Mouse (Mus musculus): ENCODE measurements around the gene Msantd2. TPM values are rescaled to one million over a fixed set of nuclear protein-coding genes. Genes with fewer than 3 reads are reported as not detected.

Msantd2 gene
- polyA plus RNA-seq, 1 experiment from 2014 or later = 27.9 TPM

GRCm38 (mm10) chr9:37461571-37461970 lies 27.5 kb upstream of the Msantd2 start:
- Histone ChIP-seq H3K27me3 (0 out of 2 replicates have a peak, but pooled peaks cover 6% of the 10 kb centered on the region), H3K4me1 (replicated peaks) (peaks cover 41% of the 10 kb centered on the region)
- 7% methylated on average over 3 of the region's 3 CpGs for WGBS

GRCm38 (mm10) chr9:37462764-37463163 lies 26.4 kb upstream of the Msantd2 start:
- 11% methylated on average over 7 of the region's 7 CpGs for WGBS
- Histone ChIP-seq H3K27ac (replicated peaks) (no peak overlapping the region), H3K27me3 (0 out of 2 replicates have a peak, but pooled peaks cover 6% of the 10 kb centered on the region), H3K4me2 (peak overlapping the region; percentile 28; the same call in 1 of the 2 replicates), H3K9me3 (no peaks in the 10 kb centered on the region), H3K9ac (no peak overlapping the region), H3K36me3 (no peaks in the 10 kb centered on the region), H3K4me1 (replicated peaks) (peaks cover 35% of the 10 kb centered on the region), H3K4me3 (no peak overlapping the region)
- ATAC-seq (ENCODE audit: low FRiP score, low read depth) = no peak

More at GRCm38 (mm10) chr9:37461571-37461970, 27.5 kb upstream of the Msantd2 start:
- Histone ChIP-seq H3K36me3 (no peaks in the 10 kb centered on the region), H3K4me3 (no peak overlapping the region), H3K4me2 (no peak overlapping the region), H3K9me3 (no peaks in the 10 kb centered on the region), H3K27ac (replicated peaks) (no peak overlapping the region), H3K9ac (no peak overlapping the region)
- ATAC-seq (ENCODE audit: low FRiP score, low read depth) = no peak

- H3K4me2 ChIP-seq = no peak overlapping the region
Observed at GRCm38 (mm10) chr9:37473611-37474125, 15.5 kb upstream of the Msantd2 start.

GRCm38 (mm10) chr9:37474923-37475322 lies 14.2 kb upstream of the Msantd2 start:
- whole genome bisulfite sequencing = 87% methylated on average over 7 of the region's 7 CpGs
- no peak for ATAC-seq (ENCODE audit: low FRiP score, low read depth)
- Histone ChIP-seq H3K4me2 (no peak overlapping the region), H3K36me3 (no peaks in the 10 kb centered on the region), H3K4me3 (no peak overlapping the region), H3K9ac (no peak overlapping the region), H3K4me1 (replicated peaks) (no peaks in the 10 kb centered on the region), H3K27me3 (no peaks in the 10 kb centered on the region), H3K9me3 (no peaks in the 10 kb centered on the region), H3K27ac (replicated peaks) (no peak overlapping the region)

More at GRCm38 (mm10) chr9:37473611-37474125, 15.5 kb upstream of the Msantd2 start:
- Histone ChIP-seq H3K4me1 (replicated peaks) (no peaks in the 10 kb centered on the region), H3K9me3 (no peaks in the 10 kb centered on the region), H3K27me3 (no peaks in the 10 kb centered on the region), H3K36me3 (no peaks in the 10 kb centered on the region), H3K9ac (no peak overlapping the region), H3K4me3 (no peak overlapping the region), H3K27ac (replicated peaks) (no peak overlapping the region)
- 75% methylated on average over 3 of the region's 3 CpGs for WGBS
- no peak for ATAC-seq (ENCODE audit: low FRiP score, low read depth)

GRCm38 (mm10) chr9:37485146-37485545 lies 4.0 kb upstream of the Msantd2 start:
- H3K27ac ChIP-seq (replicated peaks) = no peak overlapping the region
- H3K4me1 ChIP-seq (replicated peaks) = peaks cover 11% of the 10 kb centered on the region
- no peaks in the 10 kb centered on the region for H3K36me3 ChIP-seq

GRCm38 (mm10) chr9:37488041-37488440 lies 1.1 kb upstream of the Msantd2 start:
- Histone ChIP-seq H3K4me3 (peak overlapping the region; percentile 92), H3K27ac (replicated peaks) (peak overlapping the region; percentile 99), H3K27me3 (no peaks in the 10 kb centered on the region), H3K9me3 (no peaks in the 10 kb centered on the region), H3K4me2 (peak overlapping the region; percentile 82), H3K36me3 (no peaks in the 10 kb centered on the region), H3K9ac (0 out of 2 replicates have a peak overlapping the region, but pooled peaks have one; percentile 90), H3K4me1 (replicated peaks) (peaks cover 25% of the 10 kb centered on the region)
- WGBS = 42% methylated on average over 4 of the region's 4 CpGs
- ATAC-seq (ENCODE audit: low FRiP score, low read depth) = no peak

More at GRCm38 (mm10) chr9:37485146-37485545, 4.0 kb upstream of the Msantd2 start:
- WGBS = 68% methylated on average over 5 of the region's 5 CpGs
- Histone ChIP-seq H3K9me3 (no peaks in the 10 kb centered on the region), H3K4me3 (no peak overlapping the region), H3K27me3 (no peaks in the 10 kb centered on the region), H3K4me2 (no peak overlapping the region), H3K9ac (no peak overlapping the region)
- no peak for ATAC-seq (ENCODE audit: low FRiP score, low read depth)

- Histone ChIP-seq H3K36me3 (no peaks in the 10 kb centered on the region), H3K4me1 (replicated peaks) (peaks cover 25% of the 10 kb centered on the region), H3K27me3 (no peaks in the 10 kb centered on the region), H3K9me3 (no peaks in the 10 kb centered on the region), H3K9ac (peak overlapping the region; percentile 90), H3K27ac (replicated peaks) (peak overlapping the region; percentile 99), H3K4me3 (peak overlapping the region; percentile 92), H3K4me2 (peak overlapping the region; percentile 82)
- peak; percentile 74 for ATAC-seq (ENCODE audit: low FRiP score, low read depth)
- under 1% methylated on average over 74 of the region's 75 CpGs for WGBS
Observed at GRCm38 (mm10) chr9:37489446-37490120, 464 bp downstream of the Msantd2 start.

GRCm38 (mm10) chr9:37495761-37496160 lies 6.6 kb downstream of the Msantd2 start:
- no peak overlapping the region for H3K4me3 ChIP-seq
- H3K9ac ChIP-seq = no peak overlapping the region
- H3K36me3 ChIP-seq = no peaks in the 10 kb centered on the region
- no peak overlapping the region for H3K4me2 ChIP-seq
- peaks cover 8% of the 10 kb centered on the region for H3K4me1 ChIP-seq (replicated peaks)
- WGBS = 82% methylated on average over 3 of the region's 3 CpGs
- ATAC-seq (ENCODE audit: low FRiP score, low read depth) = no peak
- H3K27me3 ChIP-seq = no peaks in the 10 kb centered on the region
- H3K9me3 ChIP-seq = no peaks in the 10 kb centered on the region
- no peak overlapping the region for H3K27ac ChIP-seq (replicated peaks)

- H3K4me2 ChIP-seq = no peak overlapping the region
- H3K27ac ChIP-seq (replicated peaks) = no peak overlapping the region
- H3K9me3 ChIP-seq = no peaks in the 10 kb centered on the region
- H3K36me3 ChIP-seq = no peaks in the 10 kb centered on the region
- peaks cover 3% of the 10 kb centered on the region for H3K4me1 ChIP-seq (replicated peaks)
- ATAC-seq (ENCODE audit: low FRiP score, low read depth) = no peak
- H3K4me3 ChIP-seq = no peak overlapping the region
- H3K9ac ChIP-seq = no peak overlapping the region
- no peaks in the 10 kb centered on the region for H3K27me3 ChIP-seq
Observed at GRCm38 (mm10) chr9:37496325-37496724, 7.2 kb downstream of the Msantd2 start.

- H3K4me1 ChIP-seq (replicated peaks) = no peaks in the 10 kb centered on the region
- H3K9me3 ChIP-seq = no peaks in the 10 kb centered on the region
- H3K27me3 ChIP-seq = no peaks in the 10 kb centered on the region
- H3K27ac ChIP-seq (replicated peaks) = no peak overlapping the region
- no peaks in the 10 kb centered on the region for H3K36me3 ChIP-seq
- no peak overlapping the region for H3K4me2 ChIP-seq
- H3K9ac ChIP-seq = no peak overlapping the region
- WGBS = 73% methylated on average over 3 of the region's 3 CpGs
- no peak overlapping the region for H3K4me3 ChIP-seq
- ATAC-seq (ENCODE audit: low FRiP score, low read depth) = no peak
Observed at GRCm38 (mm10) chr9:37500201-37500600, 11.1 kb downstream of the Msantd2 start.

GRCm38 (mm10) chr9:37501170-37501569 lies 12.1 kb downstream of the Msantd2 start:
- H3K4me2 ChIP-seq = no peak overlapping the region
- 94% methylated on average over 1 of the region's 1 CpGs for WGBS
- no peaks in the 10 kb centered on the region for H3K27me3 ChIP-seq
- no peak for ATAC-seq (ENCODE audit: low FRiP score, low read depth)
- H3K4me1 ChIP-seq (replicated peaks) = no peaks in the 10 kb centered on the region
- H3K4me3 ChIP-seq = no peak overlapping the region
- H3K36me3 ChIP-seq = no peaks in the 10 kb centered on the region
- no peak overlapping the region for H3K27ac ChIP-seq (replicated peaks)
- no peaks in the 10 kb centered on the region for H3K9me3 ChIP-seq
- no peak overlapping the region for H3K9ac ChIP-seq

- Histone ChIP-seq H3K4me1 (replicated peaks) (no peaks in the 10 kb centered on the region), H3K4me3 (no peak overlapping the region), H3K36me3 (no peaks in the 10 kb centered on the region), H3K9ac (no peak overlapping the region), H3K27me3 (no peaks in the 10 kb centered on the region), H3K9me3 (no peaks in the 10 kb centered on the region), H3K27ac (replicated peaks) (no peak overlapping the region), H3K4me2 (no peak overlapping the region)
- no peak for ATAC-seq (ENCODE audit: low FRiP score, low read depth)
Observed at GRCm38 (mm10) chr9:37504348-37504747, 15.2 kb downstream of the Msantd2 start.
